Mouse (Mus musculus) hindbrain, embryonic 12.5 days (tissue): ENCODE data around the gene Rhox11. TPM values are rescaled to one million over a fixed set of nuclear protein-coding genes. Genes with fewer than 3 reads are reported as not detected.
"Not testable (repeated sequence)": the region's sequence is repeated elsewhere in the genome, so short reads cannot be mapped to it uniquely, and the experiment has no call there.

Experiments used
- ATAC-seq: fragments of 200-750 bp; cut with Nextera tagmentation; 2 replicates; pipeline ENCODE4 v1.8.0; 2017; ENCODE audit warnings: moderate TSS enrichment; ENCODE audit not compliant: low FRiP score
- H3K27ac ChIP-seq: fragments of 300-500 bp; sonication (generic); 2 replicates; pipeline ENCODE4 v1.5.1; 2016; ENCODE audit warnings: mild to moderate bottlenecking
- H3K27me3 ChIP-seq: fragments of 300-500 bp; sonication (generic); 2 replicates; pipeline ENCODE4 v1.6.1; 2016; ENCODE audit warnings: mild to moderate bottlenecking
- H3K36me3 ChIP-seq: fragments of 300-500 bp; sonication (generic); 2 replicates; pipeline ENCODE4 v1.6.1; 2016; ENCODE audit warnings: mild to moderate bottlenecking
- H3K4me1 ChIP-seq: fragments of 300-500 bp; sonication (generic); 2 replicates; pipeline ENCODE4 v1.6.1; 2016
- H3K4me2 ChIP-seq: fragments of 300-500 bp; sonication (generic); replicated peaks from 2 replicates; pipeline ENCODE4 v1.6.1; 2016; ENCODE audit warnings: mild to moderate bottlenecking
- H3K4me3 ChIP-seq: fragments of 300-500 bp; sonication (generic); 2 replicates; pipeline ENCODE4 v1.5.1; 2016; ENCODE audit warnings: mild to moderate bottlenecking
- H3K9ac ChIP-seq: fragments of 300-500 bp; sonication (generic); 2 replicates; pipeline ENCODE4 v1.6.1; 2016; ENCODE audit warnings: mild to moderate bottlenecking, moderate library complexity
- H3K9me3 ChIP-seq: fragments of 300-500 bp; sonication (generic); replicated peaks from 2 replicates; pipeline ENCODE4 v1.6.1; 2016; ENCODE audit warnings: mild to moderate bottlenecking
- WGBS: fragments of 180-500 bp; shearing (Covaris S2); methylation state at CpG from one replicate; pipeline ENCODE4 v1.1.7; 2016; 5-methylcytosine and 5-hydroxymethylcytosine counted together
- polyA plus RNA-seq: library from polyadenylated mRNA; unstranded; fragments of >200 nt; fragmentation: Nextera tagmentation; extraction: Ambion mirVana; gene quantifications from 2 replicates; pipeline ENCODE4 v1.2.1, GENCODE M21; 2016

Gene Rhox11
- not detected in 2 replicates for polyA plus RNA-seq

DNA sequence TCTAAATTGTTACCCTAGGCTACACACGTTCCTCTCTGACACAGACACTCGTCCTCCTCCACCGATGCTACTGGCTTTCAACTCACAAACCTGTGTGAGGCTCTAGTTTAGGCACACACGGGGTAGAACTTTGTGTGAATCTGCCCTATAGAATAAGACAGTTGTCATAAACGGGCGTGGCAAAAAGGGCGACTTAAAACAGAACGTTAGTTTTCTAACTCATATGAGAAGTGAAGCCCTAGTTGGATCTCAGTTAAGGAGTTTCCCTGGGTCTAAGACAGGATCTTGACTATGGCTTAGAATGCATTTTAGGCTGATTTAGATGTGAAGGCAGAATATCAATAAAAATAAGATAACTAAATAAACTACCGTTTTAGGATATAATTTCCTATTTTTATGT is at the start of gene Rhox11:
TSS of gene Rhox11 (minus strand) at position 101 of the 400 bp plus-strand sequence.
- no peak within 1 kb of the TSS for H3K4me3 ChIP-seq
- ATAC-seq: no peak
- no peaks in the 10 kb centered on the region for H3K27me3 ChIP-seq
- no peaks in the 10 kb centered on the region for H3K9me3 ChIP-seq
- H3K4me1 ChIP-seq: no peaks in the 10 kb centered on the region
- H3K27ac ChIP-seq: no peak within 1 kb of the TSS
- no peaks in the 10 kb centered on the region for H3K36me3 ChIP-seq
- H3K9ac ChIP-seq: no peak within 1 kb of the TSS
- WGBS: 86% methylated on average over 9 of the region's 9 CpGs
- no peak within 1 kb of the TSS for H3K4me2 ChIP-seq

DNA sequence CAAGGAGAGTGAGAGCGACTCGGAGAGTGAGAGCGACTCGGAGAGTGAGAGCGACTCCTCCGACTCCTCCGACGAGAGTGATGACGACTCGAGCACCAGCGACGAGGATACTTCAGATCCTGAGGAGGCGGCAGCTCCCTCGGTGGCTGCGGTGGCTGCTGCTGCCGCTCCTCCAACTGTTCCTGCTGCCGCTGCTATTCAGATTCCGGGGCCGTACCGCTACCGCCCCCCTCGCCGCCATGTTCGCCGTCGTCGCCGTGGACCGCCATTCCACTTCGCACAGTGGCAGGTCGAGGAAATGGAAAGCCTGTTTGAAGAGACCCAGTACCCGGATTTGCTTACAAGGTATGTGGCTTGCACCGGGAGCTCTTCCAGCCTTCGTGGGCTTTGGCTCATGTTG is 36.5 kb upstream of the Rhox11 start:
- no peaks in the 10 kb centered on the region for H3K4me1 ChIP-seq
- WGBS: 87% methylated on average over 34 of the region's 34 CpGs
- no peak overlapping the region for H3K27ac ChIP-seq
- H3K9me3 ChIP-seq: peaks cover 18% of the 10 kb centered on the region
- no peak overlapping the region for H3K4me3 ChIP-seq
- no peak overlapping the region for H3K4me2 ChIP-seq
- H3K9ac ChIP-seq: no peak overlapping the region
- no peaks in the 10 kb centered on the region for H3K36me3 ChIP-seq
- no peaks in the 10 kb centered on the region for H3K27me3 ChIP-seq
- no peak for ATAC-seq

DNA sequence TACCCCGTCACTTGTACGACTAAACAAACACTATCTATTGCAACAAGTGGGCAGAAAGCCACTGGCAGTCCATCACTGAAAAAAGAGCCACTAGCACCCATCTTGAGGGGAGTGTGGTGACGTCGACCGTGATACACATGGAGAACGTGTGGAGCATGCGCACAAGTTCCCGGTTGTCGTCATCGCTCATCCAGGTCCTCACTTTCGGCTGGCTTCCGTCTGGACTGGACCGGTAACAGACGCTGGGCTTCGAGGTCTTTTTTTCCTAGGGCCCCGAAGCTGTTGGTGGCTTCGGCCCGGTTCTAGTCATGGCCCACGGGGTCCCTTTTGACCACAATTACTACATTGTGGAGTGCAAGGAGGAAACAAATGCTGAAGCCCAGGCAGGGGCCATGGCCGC is 36.0 kb upstream of the Rhox11 start, which contains the start of gene Rhox13:
TSS of gene Rhox13 (plus strand) at position 238 of the 400 bp plus-strand sequence.
- Histone ChIP-seq H3K27me3 (no peaks in the 10 kb centered on the region), H3K4me2 (no peak within 1 kb of the TSS), H3K4me1 (no peaks in the 10 kb centered on the region), H3K36me3 (no peaks in the 10 kb centered on the region), H3K27ac (no peak within 1 kb of the TSS), H3K9me3 (peaks cover 18% of the 10 kb centered on the region), H3K9ac (no peak within 1 kb of the TSS), H3K4me3 (no peak within 1 kb of the TSS)
- WGBS: 95% methylated on average over 20 of the region's 20 CpGs
- ATAC-seq: no peak

DNA sequence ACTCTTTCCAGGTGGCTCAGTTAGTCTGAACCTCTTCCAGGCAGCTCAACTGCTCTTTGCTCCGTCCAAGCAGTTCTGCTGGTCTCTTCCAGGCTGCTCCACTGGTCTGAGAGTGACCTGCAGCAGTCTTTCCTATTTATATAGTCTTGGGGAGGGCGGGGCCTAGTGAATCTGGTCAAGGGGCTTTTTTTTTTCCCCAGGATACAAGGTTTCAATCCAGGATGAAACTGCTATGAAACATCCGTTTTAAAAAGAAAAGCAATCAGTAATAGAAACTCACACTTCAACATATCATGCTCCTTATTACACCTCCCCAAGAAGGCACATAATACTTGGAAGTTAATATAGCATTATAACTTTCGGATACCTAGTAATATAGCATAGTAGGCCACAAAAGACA is 25.9 kb upstream of the Rhox11 start, which contains the start of gene Rhox12:
TSS of gene Rhox12 (minus strand) at position 101 of the 400 bp plus-strand sequence.
- Histone ChIP-seq H3K36me3 (no peaks in the 10 kb centered on the region), H3K4me3 (no peak within 1 kb of the TSS), H3K9me3 (no peaks in the 10 kb centered on the region), H3K4me2 (no peak within 1 kb of the TSS), H3K27me3 (no peaks in the 10 kb centered on the region), H3K4me1 (no peaks in the 10 kb centered on the region), H3K27ac (no peak within 1 kb of the TSS), H3K9ac (no peak within 1 kb of the TSS)
- no peak for ATAC-seq
- 72% methylated on average over 4 of the region's 4 CpGs for WGBS

DNA sequence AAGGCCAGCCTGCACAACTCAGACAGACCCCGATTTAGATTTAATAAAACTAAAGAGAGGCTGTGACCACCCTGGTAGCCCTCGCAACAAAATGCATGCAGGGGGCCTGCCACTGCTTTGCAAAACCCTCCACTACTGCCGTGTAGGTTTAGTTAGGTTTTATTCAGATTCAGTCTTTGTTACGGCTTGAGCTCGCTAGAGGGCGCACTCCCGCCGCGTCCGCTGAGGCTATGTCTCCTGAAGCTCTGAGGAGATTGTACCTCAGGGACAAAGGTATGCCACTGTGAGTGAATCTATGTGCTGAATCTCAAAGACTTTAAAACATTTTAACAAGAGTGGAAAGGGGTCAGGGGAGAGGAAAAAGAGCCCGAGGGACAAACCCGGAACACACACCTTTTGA is 715 bp downstream of the Rhox11 start:
- Histone ChIP-seq H3K4me3 (no peak overlapping the region), H3K4me2 (no peak overlapping the region), H3K9me3 (no peaks in the 10 kb centered on the region), H3K9ac (no peak overlapping the region), H3K27ac (no peak overlapping the region), H3K27me3 (no peaks in the 10 kb centered on the region), H3K36me3 (no peaks in the 10 kb centered on the region), H3K4me1 (no peaks in the 10 kb centered on the region)
- 21% methylated on average over 12 of the region's 12 CpGs for WGBS
- no peak for ATAC-seq

DNA sequence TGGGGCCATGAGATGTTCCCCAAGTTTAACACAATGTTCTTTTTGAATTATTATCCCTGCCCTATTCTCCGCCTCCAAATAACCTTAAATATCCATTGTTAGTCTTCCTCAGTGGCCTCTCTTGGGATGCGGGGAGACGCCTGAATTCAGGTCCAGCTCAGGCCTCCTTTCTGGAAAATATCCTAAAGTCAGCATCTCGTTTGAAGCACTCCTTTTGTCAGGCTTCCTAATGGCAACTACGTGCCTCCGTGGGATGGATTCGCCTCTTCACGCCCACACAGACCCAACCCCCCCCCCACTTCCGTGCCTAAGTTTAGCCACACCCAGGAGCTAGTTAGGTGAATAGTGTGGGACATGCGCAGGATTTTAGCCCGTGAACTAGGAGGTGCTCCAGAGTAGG is 18.8 kb downstream of the Rhox11 start, which contains the start of gene Rhox10:
TSS of gene Rhox10 (plus strand) at position 301 of the 400 bp plus-strand sequence.
- Histone ChIP-seq H3K27ac (no peak within 1 kb of the TSS), H3K4me1 (no peaks in the 10 kb centered on the region), H3K27me3 (no peaks in the 10 kb centered on the region), H3K9me3 (no peaks in the 10 kb centered on the region), H3K36me3 (no peaks in the 10 kb centered on the region), H3K4me3 (no peak within 1 kb of the TSS), H3K4me2 (no peak within 1 kb of the TSS), H3K9ac (no peak within 1 kb of the TSS)
- 88% methylated on average over 11 of the region's 11 CpGs for WGBS
- ATAC-seq: no peak

DNA sequence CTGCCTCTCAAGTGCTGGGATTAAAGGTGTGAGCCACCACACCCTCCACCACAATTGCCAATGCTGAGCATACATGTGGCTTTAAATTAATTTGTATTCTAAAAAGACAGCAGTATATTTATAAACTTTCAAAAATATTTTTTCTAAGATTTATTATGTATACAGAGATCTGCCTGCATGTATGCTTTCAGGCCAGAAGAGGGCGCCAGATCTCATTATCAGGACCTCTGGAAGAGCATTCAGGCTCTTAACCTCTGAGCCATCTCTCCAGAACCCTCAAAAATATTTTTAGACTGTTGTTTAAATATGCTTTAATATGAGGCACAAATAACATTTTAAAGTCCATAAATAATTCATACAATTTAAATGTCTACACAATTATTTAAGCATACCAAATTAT is 23.4 kb downstream of the Rhox11 start:
- ATAC-seq: no peak
- 5% methylated on average over 1 of the region's 1 CpGs for WGBS
- no peaks in the 10 kb centered on the region for H3K4me1 ChIP-seq

DNA sequence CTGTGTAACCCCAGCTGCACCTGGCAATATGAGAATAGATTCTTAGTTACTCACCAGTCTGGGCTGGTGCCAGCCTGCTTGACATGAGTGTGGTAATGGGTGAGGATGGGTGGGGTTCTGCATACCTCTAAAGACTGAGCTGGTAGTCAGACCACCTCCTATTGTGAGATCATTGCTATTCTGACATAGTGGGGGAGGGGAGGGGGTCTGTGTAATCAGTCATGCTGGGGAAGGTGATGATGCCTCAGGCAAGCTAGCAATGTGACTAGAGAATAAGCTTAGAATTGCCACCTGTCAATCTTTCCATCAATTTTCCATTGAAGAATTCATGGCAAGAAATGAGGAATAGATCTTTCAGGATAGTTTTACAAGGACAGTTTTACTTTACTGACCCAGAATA is 41.9 kb downstream of the Rhox11 start, which contains the start of gene Btg1-ps2:
TSS of gene Btg1-ps2 (minus strand) at position 101 of the 400 bp plus-strand sequence.
- not testable (repeated sequence) for H3K36me3 ChIP-seq, H3K4me2 ChIP-seq, H3K9me3 ChIP-seq, H3K9ac ChIP-seq, H3K27ac ChIP-seq, H3K27me3 ChIP-seq, H3K4me1 ChIP-seq, ATAC-seq, H3K4me3 ChIP-seq

More for the DNA sequence above, 23.4 kb downstream of the Rhox11 start:
- Histone ChIP-seq H3K4me2 (no peak overlapping the region), H3K4me3 (no peak overlapping the region), H3K9me3 (no peaks in the 10 kb centered on the region), H3K36me3 (no peaks in the 10 kb centered on the region), H3K9ac (no peak overlapping the region), H3K27ac (no peak overlapping the region), H3K27me3 (no peaks in the 10 kb centered on the region)

DNA sequence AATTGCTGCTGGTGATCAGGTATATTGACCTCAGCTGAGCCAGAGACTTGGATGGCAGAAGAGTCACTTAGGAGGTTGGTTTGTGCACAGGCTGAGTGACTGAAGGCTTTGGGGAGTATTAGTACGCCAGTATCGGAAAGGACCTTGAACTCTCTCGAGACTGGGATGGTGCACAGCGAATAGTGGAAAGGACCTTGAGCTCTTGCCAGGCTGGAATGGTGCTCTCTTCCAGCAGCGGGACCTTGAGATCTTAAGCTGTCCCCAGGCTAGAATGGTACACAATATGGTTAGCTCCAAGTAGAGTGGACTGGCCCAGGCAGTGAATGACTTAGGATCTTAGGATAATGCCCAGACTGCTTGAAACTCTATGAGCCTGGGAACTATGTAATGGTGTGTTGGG is 45.3 kb downstream of the Rhox11 start:
- ATAC-seq: no peak

DNA sequence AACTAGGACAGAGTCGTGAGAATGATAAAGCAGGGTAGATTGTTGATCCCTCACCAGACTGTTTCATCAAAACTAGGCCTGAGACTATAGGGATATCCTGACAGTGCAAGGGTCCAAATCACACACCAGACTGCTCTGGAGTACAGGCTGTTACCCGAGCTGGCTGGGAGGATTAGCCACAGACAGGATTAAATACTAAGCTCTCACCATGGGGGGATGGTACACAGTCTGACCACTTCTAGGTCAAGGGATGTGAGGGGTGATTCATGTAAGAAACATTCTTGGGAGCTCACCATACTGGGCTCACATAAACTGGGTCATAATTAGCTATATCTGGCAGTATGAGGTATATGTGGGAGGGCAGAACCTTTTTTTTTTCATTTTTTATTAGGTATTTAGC is 51.1 kb downstream of the Rhox11 start:
- no peaks in the 10 kb centered on the region for H3K27me3 ChIP-seq
- no peak overlapping the region for H3K4me3 ChIP-seq
- no peak overlapping the region for H3K27ac ChIP-seq
- no peaks in the 10 kb centered on the region for H3K4me1 ChIP-seq
- H3K9me3 ChIP-seq: no peaks in the 10 kb centered on the region
- 75% methylated on average over 2 of the region's 2 CpGs for WGBS
- H3K4me2 ChIP-seq: no peak overlapping the region
- no peak overlapping the region for H3K9ac ChIP-seq
- no peaks in the 10 kb centered on the region for H3K36me3 ChIP-seq
- ATAC-seq: no peak

More for the DNA sequence above, 45.3 kb downstream of the Rhox11 start:
- H3K4me2 ChIP-seq: no peak overlapping the region
- H3K27ac ChIP-seq: no peak overlapping the region
- H3K4me1 ChIP-seq: no peaks in the 10 kb centered on the region
- H3K27me3 ChIP-seq: no peaks in the 10 kb centered on the region
- H3K9ac ChIP-seq: no peak overlapping the region
- H3K9me3 ChIP-seq: no peaks in the 10 kb centered on the region
- H3K4me3 ChIP-seq: no peak overlapping the region
- no peaks in the 10 kb centered on the region for H3K36me3 ChIP-seq
- 95% methylated on average over 5 of the region's 5 CpGs for WGBS

Other genes starting within 250 kb of the Rhox11 start
- not detected in 2 replicates for gene Rhox8, start 206.2 kb downstream of the Rhox11 start, polyA plus RNA-seq
- not detected in 2 replicates for gene Rhox7b, start 187.9 kb downstream of the Rhox11 start, polyA plus RNA-seq
- not detected in 2 replicates for gene Rhox9, start 183.4 kb downstream of the Rhox11 start, polyA plus RNA-seq
- not detected in 2 replicates for gene Btg1-ps1, start 66.3 kb downstream of the Rhox11 start, polyA plus RNA-seq
- gene Btg1-ps2, start 42.0 kb downstream of the Rhox11 start, polyA plus RNA-seq: not detected in 2 replicates
- not detected in 2 replicates for gene Rhox10, start 18.7 kb downstream of the Rhox11 start, polyA plus RNA-seq
- not detected in 2 replicates for gene Rhox12, start 25.8 kb upstream of the Rhox11 start, polyA plus RNA-seq
- not detected in 2 replicates for gene Rhox13, start 36.1 kb upstream of the Rhox11 start, polyA plus RNA-seq
- 6.3 and 6.9 TPM in 2 replicates for gene Zbtb33, start 104.7 kb upstream of the Rhox11 start, polyA plus RNA-seq
- 22.2 and 27.4 TPM in 2 replicates for gene Tmem255a, start 167.3 kb upstream of the Rhox11 start, polyA plus RNA-seq
- gene Atp1b4, start 231.0 kb upstream of the Rhox11 start, polyA plus RNA-seq: 0.06 and 0.40 TPM in 2 replicates